Mouse (Mus musculus) left cerebral cortex, adult 18-20 months (tissue): ENCODE results near the gene Slc12a8. TPM values are rescaled to one million over a fixed set of nuclear protein-coding genes. Genes with fewer than 3 reads are reported as not detected.
A peak's percentile ranks its signal among the peaks of the same experiment; 100 is the strongest.

Experiments
- DNase-seq, 2 experiments: peaks; one replicate each; pipeline ENCODE4 v3.0.0; 2021 to 2022; ENCODE audit warnings: low spot score in 2 of 2, mixed read lengths in 1 of 2
- total RNA-seq, 2 experiments: library from RNA; stranded (reverse); gene quantifications; 2 replicates each; pipeline ENCODE4 v1.2.3; 2021

The Slc12a8 gene
- total RNA-seq, 2 experiments from 2014 or later, result 0.98 to 1.1 TPM

DNA sequence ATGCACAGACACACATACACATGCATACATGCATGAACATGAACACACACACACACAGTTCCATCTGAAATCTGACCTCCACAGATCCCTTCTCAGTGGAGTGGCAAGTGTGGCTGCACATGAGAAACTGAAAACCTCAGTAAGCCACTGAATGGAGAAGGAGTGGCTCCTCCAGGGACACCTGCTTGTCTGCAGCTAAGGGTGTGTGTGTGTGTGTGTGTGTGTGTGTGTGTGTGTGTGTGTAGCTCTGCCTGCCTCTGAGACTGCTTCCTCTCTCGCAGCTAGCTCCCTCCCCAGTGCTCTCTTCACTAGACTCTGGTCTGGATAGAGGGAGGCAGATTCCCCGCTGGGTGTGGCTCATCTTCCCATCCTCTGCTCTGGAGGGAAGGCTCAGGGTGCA is 92.4 kb downstream of the Slc12a8 start:
- DNase-seq, result no peak

- no peak for DNase-seq
These were observed 93.3 kb downstream of the Slc12a8 start for GRCm38 (mm10) chr16:33610466-33610865.

- DNase-seq, result no peak
These were observed 94.2 kb downstream of the Slc12a8 start for GRCm38 (mm10) chr16:33611291-33611690.

DNA sequence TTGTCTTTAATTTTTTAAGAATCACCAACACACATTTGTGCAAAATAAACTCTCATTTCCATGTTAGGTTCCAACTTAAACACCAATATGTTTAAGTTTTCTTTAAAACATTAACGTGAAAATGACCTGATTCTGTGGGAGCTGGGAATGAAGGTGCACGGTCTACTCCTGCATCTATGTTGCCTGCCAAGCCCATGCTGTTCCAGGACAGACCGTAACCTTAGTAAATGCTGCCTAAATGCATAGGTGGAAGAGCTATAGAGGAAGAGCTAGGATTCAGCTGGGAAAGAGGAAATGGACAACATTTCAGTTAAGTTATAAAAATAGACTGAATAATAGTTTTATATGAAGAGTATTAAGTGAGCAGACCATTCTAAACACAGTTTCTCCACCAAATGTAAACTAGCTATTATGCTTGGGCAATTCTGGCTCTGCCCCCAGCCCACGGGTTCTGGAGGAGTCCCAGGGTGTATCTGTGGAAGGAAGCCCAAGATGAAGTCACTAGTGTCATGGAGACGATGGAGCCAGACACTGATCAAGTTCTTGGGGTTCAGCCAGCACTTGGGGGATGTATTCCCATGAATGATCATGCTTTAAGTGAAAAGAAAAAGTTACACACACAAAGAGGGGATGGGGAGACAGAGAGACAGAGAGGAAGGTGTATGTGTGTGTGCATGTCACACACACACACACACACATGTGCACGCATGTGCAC is 95.1 kb downstream of the Slc12a8 start:
- DNase-seq, result no peak

- DNase-seq, result no peak
These were observed 98.9 kb downstream of the Slc12a8 start for GRCm38 (mm10) chr16:33615986-33616385.

- DNase-seq, result no peak
These were observed 104.7 kb downstream of the Slc12a8 start for GRCm38 (mm10) chr16:33621836-33622235.

GRCm38 (mm10) chr16:33624586-33624985 is 107.5 kb downstream of the Slc12a8 start:
- no peak for DNase-seq

- no peak for DNase-seq
These were observed 112.4 kb downstream of the Slc12a8 start for GRCm38 (mm10) chr16:33629539-33629938.

- peak; percentile 9 to 41 for DNase-seq
These were observed 118.9 kb downstream of the Slc12a8 start for GRCm38 (mm10) chr16:33635836-33636595.

DNA sequence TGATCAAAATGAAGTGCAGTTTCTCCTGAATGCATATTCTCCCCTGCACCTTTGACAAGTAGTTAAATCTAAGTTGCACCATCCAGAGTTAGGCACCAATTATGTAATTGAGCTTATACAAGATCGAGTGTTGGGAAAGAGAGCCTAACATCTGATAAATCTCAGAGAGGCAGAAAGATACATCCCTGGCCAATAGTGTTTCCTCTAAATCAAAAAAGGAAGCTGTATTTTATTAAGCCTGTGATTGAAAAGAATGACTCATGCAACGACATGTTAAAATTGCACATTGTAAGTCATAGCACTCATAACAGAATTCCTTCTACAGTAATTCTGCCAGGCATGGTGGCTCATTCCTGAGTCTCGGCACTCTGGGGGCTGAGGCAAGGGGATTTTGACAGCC is 124.7 kb downstream of the Slc12a8 start:
- DNase-seq, result no peak

DNA sequence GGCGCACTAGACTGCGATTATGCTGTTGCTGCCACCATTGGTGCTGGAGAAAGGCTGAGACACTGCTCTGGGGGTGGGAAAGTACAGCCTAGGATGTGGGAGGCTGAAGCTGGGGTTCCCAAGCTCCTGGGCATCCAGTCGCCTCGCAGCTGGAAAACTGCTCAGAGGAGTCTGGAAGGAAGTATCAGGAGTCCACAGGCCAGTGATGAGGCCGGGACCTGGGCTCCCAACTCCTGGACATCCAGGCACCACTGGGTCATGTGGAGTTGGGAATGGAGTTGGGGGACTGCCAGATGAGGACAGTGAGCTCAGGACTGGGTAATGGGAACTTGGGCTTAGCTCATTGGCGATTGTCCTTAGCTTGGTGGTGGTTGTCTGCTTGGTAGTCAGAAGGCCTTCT is 136.0 kb downstream of the Slc12a8 start:
- DNase-seq, result no peak

GRCm38 (mm10) chr16:33655443-33655842 is 138.3 kb downstream of the Slc12a8 start:
- peak; percentile 18 to 61 for DNase-seq

GRCm38 (mm10) chr16:33657191-33657590 is 140.1 kb downstream of the Slc12a8 start:
- no peak for DNase-seq

- DNase-seq, result no peak
These were observed 141.0 kb downstream of the Slc12a8 start for GRCm38 (mm10) chr16:33658121-33658520.

DNA sequence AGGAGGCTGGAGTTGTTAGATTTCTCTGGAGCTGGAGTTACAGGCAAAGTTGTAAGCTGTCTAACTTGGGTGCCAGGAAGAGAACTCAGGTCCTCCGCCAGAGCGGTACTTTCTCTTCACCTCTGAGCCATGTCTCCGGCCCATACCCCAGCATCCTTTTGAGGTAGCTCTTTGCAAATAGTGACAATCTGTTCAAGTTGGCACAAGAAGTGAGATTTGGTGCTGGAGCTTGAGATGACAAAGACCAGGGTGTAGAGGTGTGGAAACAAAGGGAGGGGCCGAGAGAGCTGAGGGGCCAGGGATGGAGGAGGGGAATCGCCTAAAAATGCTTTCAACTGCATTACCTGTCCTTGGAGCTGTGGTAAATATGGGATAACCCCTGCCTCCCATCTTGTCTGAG is 142.4 kb downstream of the Slc12a8 start:
- DNase-seq, result no peak

DNA sequence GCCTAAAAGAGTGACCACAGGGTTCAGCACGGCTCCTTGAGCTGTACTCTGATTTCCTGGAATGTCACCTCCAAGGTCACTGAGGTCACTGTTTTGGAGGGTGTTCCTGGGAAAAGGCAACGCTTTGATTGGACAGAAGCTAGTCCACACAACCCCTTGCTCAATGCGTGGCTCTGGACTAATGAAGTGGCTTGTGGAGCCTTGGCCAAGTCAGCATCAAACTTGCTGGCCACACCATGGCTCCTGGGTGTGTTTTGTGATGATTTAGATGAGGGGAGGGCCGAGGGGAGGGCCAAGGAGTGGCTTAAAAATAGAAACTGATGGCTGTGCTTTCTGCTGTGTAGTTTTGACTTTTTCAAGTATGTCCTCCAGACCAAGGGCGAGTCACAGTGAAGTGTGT is 143.0 kb downstream of the Slc12a8 start:
- DNase-seq, result no peak

- no peak for DNase-seq
These were observed 145.7 kb downstream of the Slc12a8 start for GRCm38 (mm10) chr16:33662841-33663240.

DNA sequence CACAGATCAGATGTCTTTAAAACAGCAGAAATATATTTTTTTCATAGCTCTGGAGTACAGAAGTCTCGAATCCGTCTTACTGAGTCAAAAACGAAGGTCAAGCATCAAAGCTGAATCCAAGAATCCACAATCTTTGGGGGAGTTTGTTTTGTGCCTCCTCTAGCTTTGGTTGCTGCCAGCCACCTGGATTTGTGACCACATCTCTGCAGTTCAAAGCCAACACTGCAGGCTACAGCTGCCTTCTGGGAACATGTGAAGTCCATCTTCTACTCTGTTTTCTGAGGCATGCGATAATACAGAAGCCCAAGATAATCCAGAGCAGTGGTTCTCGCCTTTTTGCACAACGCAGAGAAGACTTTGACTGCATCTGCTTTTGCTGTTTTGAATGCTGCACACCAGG is 149.1 kb downstream of the Slc12a8 start:
- DNase-seq, result no peak

- DNase-seq, result no peak
These were observed 149.9 kb downstream of the Slc12a8 start for GRCm38 (mm10) chr16:33666985-33667538.

DNA sequence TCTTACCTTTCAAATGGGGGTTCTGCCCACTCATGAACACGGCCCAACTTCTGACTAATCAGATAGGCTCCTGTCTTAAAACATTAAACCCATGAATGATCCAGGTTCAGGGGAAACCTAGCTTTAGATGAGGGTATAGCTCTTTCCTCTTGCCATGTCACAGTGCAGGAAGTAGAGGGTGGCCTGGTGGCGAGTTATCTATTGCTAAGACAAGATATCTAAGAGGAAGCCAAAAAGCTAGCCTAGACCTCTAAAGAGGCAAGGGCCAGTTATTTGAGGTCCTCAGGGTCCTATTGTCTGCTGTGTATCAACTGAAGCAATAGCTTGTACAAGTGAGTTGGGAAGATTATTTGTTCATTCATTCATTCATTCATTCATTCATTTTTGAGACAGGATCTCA is 151.3 kb downstream of the Slc12a8 start:
- no peak for DNase-seq

DNA sequence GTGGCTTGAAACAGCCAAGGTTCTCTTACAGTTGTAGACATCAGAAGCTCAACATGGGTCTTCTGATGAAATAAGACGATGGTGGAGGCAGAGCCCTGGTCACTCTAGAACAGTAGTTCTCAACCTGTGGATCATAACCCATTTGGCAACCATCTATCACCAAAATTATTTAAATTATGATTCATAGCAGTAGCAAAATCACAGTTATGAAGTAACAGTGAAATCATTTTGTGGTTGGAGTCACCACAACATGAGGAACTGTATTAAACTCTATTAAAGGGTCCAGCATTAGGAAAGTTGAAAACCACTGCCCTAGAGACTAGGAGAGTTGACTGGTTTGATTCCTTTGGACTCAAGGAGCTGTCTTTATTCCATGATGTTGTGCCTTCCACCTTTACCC is 151.9 kb downstream of the Slc12a8 start:
- DNase-seq, result no peak

DNA sequence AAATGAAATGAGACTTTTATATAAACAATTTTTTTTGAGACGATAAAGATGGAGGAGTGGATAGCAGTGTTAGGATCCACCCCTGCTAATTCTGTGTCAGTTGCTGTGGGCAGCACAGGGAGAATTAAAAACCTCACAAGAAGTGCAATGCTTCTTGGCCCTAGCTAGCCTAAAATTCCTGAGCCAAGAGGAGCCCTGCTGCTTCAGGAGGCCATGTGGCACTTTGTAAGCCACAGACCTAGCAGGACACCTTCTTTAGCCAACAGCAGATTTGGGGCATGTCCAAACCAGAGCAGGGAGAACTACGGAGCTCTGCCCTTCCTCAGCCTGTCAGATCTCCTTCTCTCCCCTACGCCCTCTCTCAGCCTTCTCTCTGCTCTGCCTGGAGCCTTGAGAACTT is 153.2 kb downstream of the Slc12a8 start:
- DNase-seq, result peak in 1 of 2 experiments; percentile 37
